Mouse (Mus musculus) embryo, embryonic 11.5 days (tissue): ENCODE data around the gene Mta3.

Source experiments
- DNase-seq: peaks from one replicate; pipeline ENCODE4 v3.0.0-alpha.2; 2012; ENCODE audit warnings: low read depth, low spot score

Gene Mta3

GRCm38 (mm10) chr17:83706116-83706593, at the start of gene Mta3:
TSS of gene Mta3 (plus strand) at chr17:83706163.
- no peak for DNase-seq

GRCm38 (mm10) chr17:83657375-83657774, 48.6 kb upstream of the Mta3 start:
- no peak for DNase-seq

GRCm38 (mm10) chr17:83658943-83659342, 47.0 kb upstream of the Mta3 start:
- DNase-seq: no peak

GRCm38 (mm10) chr17:83664761-83665160, 41.2 kb upstream of the Mta3 start:
- no peak for DNase-seq

- DNase-seq: no peak
Observed at GRCm38 (mm10) chr17:83666597-83667287, 39.2 kb upstream of the Mta3 start.

GRCm38 (mm10) chr17:83667934-83668690, 37.9 kb upstream of the Mta3 start:
- DNase-seq: no peak

GRCm38 (mm10) chr17:83672685-83673084, 33.3 kb upstream of the Mta3 start:
- no peak for DNase-seq

GRCm38 (mm10) chr17:83677370-83677769, 28.6 kb upstream of the Mta3 start:
- no peak for DNase-seq

GRCm38 (mm10) chr17:83681977-83682376, 24.0 kb upstream of the Mta3 start:
- DNase-seq: no peak

- no peak for DNase-seq
Observed at GRCm38 (mm10) chr17:83684475-83684874, 21.5 kb upstream of the Mta3 start.

GRCm38 (mm10) chr17:83690418-83690817, 15.5 kb upstream of the Mta3 start:
- DNase-seq: no peak

- no peak for DNase-seq
Observed at GRCm38 (mm10) chr17:83691379-83691778, 14.6 kb upstream of the Mta3 start.

- no peak for DNase-seq
Observed at GRCm38 (mm10) chr17:83693941-83694340, 12.0 kb upstream of the Mta3 start.

GRCm38 (mm10) chr17:83695785-83696184, 10.2 kb upstream of the Mta3 start:
- no peak for DNase-seq

- DNase-seq: no peak
Observed at GRCm38 (mm10) chr17:83699062-83699724, 6.8 kb upstream of the Mta3 start.

GRCm38 (mm10) chr17:83700125-83700524, 5.8 kb upstream of the Mta3 start:
- no peak for DNase-seq

GRCm38 (mm10) chr17:83704469-83704868, 1.5 kb upstream of the Mta3 start:
- DNase-seq: no peak

- DNase-seq: peak; percentile 40
Observed at GRCm38 (mm10) chr17:83705352-83706115, 429 bp upstream of the Mta3 start.

GRCm38 (mm10) chr17:83706594-83707126, 697 bp downstream of the Mta3 start:
- peak; percentile 23 for DNase-seq

GRCm38 (mm10) chr17:83707372-83707771, 1.4 kb downstream of the Mta3 start:
- no peak for DNase-seq

- no peak for DNase-seq
Observed at GRCm38 (mm10) chr17:83707846-83708245, 1.9 kb downstream of the Mta3 start.
